Mouse (Mus musculus) intestine, postnatal 0 days (tissue): ENCODE data around the gene Ifi205. TPM values are rescaled to one million over a fixed set of nuclear protein-coding genes. Genes with fewer than 3 reads are reported as not detected.
"Not testable (repeated sequence)": the region's sequence is repeated elsewhere in the genome, so short reads cannot be mapped to it uniquely, and the experiment has no call there.

Experiments
- ATAC-seq: fragments of 200-750 bp; cut with Nextera tagmentation; 2 replicates; pipeline ENCODE4 v1.8.0; 2017; ENCODE audit warnings: mild to moderate bottlenecking, moderate TSS enrichment, moderate library complexity
- H3K27ac ChIP-seq: fragments of 300-500 bp; sonication (generic); 2 replicates; pipeline ENCODE4 v1.5.1; 2014; ENCODE audit warnings: mild to moderate bottlenecking, low read depth, low read length, moderate library complexity
- H3K27me3 ChIP-seq: fragments of 300-500 bp; sonication (generic); replicated peaks from 2 replicates; pipeline ENCODE4 v1.6.1; 2014; ENCODE audit warnings: low read length, mixed read lengths; ENCODE audit not compliant: control insufficient read depth, insufficient read depth
- H3K36me3 ChIP-seq: fragments of 300-500 bp; sonication (generic); 2 replicates; pipeline ENCODE4 v1.6.1; 2014; ENCODE audit warnings: mild to moderate bottlenecking, moderate library complexity; ENCODE audit not compliant: control insufficient read depth, insufficient read depth
- H3K4me1 ChIP-seq: fragments of 300-500 bp; sonication (generic); replicated peaks from 2 replicates; pipeline ENCODE4 v1.6.1; 2014; ENCODE audit warnings: antibody characterized with exemption, low read length, mixed read lengths; ENCODE audit not compliant: control insufficient read depth, insufficient read depth
- H3K4me2 ChIP-seq: fragments of 300-500 bp; sonication (generic); replicated peaks from 2 replicates; pipeline ENCODE4 v1.6.1; 2014; ENCODE audit warnings: low read depth, mild to moderate bottlenecking, moderate library complexity
- H3K4me3 ChIP-seq: fragments of 300-500 bp; sonication (generic); 2 replicates; pipeline ENCODE4 v1.5.1; 2014; ENCODE audit warnings: low read depth, low read length
- H3K9ac ChIP-seq: fragments of 300-500 bp; sonication (generic); 2 replicates; pipeline ENCODE4 v1.6.1; 2014; ENCODE audit warnings: mild to moderate bottlenecking, low read depth, low read length
- H3K9me3 ChIP-seq: fragments of 300-500 bp; sonication (generic); 2 replicates; pipeline ENCODE4 v1.6.1; 2016; ENCODE audit warnings: mixed run types; ENCODE audit not compliant: control insufficient read depth
- CTCF ChIP-seq: sonication (generic); IDR thresholded peaks from 2 replicates; pipeline ENCODE4 v1.5.1; 2016; ENCODE audit warnings: low read depth, mild to moderate bottlenecking, control low read depth, antibody characterized with exemption, moderate library complexity
- WGBS: fragments of 180-500 bp; shearing (Covaris S2); extraction: QIAGEN DNeasy Blood & Tissue Kit; methylation state at CpG from one replicate; pipeline ENCODE4 v1.1.7; 2014; 5-methylcytosine and 5-hydroxymethylcytosine counted together
- polyA plus RNA-seq: library from polyadenylated mRNA; unstranded; fragments of >200 nt; fragmentation: Nextera tagmentation; extraction: Ambion mirVana; gene quantifications from 2 replicates; pipeline ENCODE4 v1.2.1, GENCODE M21; 2015

Gene Ifi205
- polyA plus RNA-seq, 1 experiment from 2014 or later: 1.9 TPM

DNA sequence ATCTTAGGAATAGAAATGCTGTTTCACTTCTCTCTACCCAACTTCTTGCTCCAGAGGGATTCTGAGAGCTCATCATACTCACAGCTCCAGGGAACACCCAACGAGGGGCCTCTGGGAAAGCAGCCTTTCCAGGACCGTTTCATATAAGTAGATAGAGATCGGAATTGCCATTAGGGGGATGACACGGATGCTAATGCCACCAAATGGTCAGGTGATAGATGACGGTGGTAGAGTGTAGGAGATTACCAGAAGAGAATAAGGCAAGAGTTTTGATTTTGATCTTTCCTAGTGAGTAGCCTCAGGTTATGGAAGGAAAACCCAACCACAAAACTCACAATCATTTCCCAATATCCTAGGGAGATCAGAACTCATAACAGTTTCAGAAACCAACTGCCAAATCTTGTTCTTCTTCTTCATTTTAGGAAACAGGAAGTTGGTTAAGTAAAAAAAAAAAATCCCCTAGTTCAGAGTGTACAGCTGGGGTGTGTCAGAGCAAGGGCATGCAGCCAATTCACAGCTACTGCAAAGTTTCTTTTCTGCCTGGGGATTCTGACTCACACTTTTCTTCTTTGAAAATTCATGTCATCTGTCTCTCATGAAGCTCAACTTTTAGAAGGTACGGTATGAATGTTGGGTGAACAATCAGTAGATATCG lies 9.0 kb upstream of the Ifi205 start, which contains the start of gene Olfr433:
Gene Olfr433 (plus strand): TSS at position 183 of the 655 bp plus-strand sequence.
- no peak within 1 kb of the TSS for H3K27ac ChIP-seq

GRCm38 (mm10) chr1:174038480-174038879 lies 6.9 kb upstream of the Ifi205 start:
- TF ChIP-seq CTCF: no peak
- Histone ChIP-seq H3K9ac (no peak overlapping the region), H3K9me3 (no peaks in the 10 kb centered on the region), H3K4me3 (no peak overlapping the region), H3K27me3 (no peaks in the 10 kb centered on the region), H3K4me2 (no peak overlapping the region), H3K36me3 (no peaks in the 10 kb centered on the region), H3K27ac (no peak overlapping the region), H3K4me1 (no peaks in the 10 kb centered on the region)
- ATAC-seq: no peak
- WGBS: 58% methylated on average over 3 of the region's 3 CpGs

More for the DNA sequence above, 9.0 kb upstream of the Ifi205 start, which contains the start of gene Olfr433:
- H3K4me2 ChIP-seq: no peak within 1 kb of the TSS
- H3K36me3 ChIP-seq: no peaks in the 10 kb centered on the region
- TF ChIP-seq CTCF: no peak
- no peaks in the 10 kb centered on the region for H3K27me3 ChIP-seq
- ATAC-seq: no peak
- no peaks in the 10 kb centered on the region for H3K9me3 ChIP-seq
- no peak within 1 kb of the TSS for H3K4me3 ChIP-seq
- H3K9ac ChIP-seq: no peak within 1 kb of the TSS
- 77% methylated on average over 7 of the region's 7 CpGs for WGBS
- no peaks in the 10 kb centered on the region for H3K4me1 ChIP-seq

DNA sequence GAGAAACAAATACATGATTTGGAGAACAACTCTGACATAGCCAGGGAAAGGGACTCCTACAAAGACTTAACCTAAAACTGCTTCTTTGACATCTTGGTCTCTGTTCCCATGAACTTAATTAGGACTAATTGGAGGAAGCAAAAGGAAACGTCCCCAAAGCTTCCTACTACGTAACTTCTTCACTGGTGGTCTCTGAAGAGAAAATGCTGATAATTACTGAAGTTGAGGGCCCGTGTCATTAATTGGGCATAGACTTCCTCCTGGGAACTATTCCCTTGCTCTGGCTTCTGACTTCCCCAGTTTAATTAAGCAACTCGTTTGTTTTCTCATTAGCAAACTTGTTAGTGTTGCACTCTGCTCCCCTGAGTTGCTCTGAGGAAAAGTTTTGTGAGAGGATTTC lies 4.2 kb upstream of the Ifi205 start:
- Histone ChIP-seq H3K9me3 (no peaks in the 10 kb centered on the region), H3K36me3 (no peaks in the 10 kb centered on the region), H3K4me1 (no peaks in the 10 kb centered on the region), H3K4me2 (no peak overlapping the region), H3K9ac (no peak overlapping the region), H3K4me3 (no peak overlapping the region), H3K27me3 (no peaks in the 10 kb centered on the region), H3K27ac (no peak overlapping the region)
- no peak for ATAC-seq
- no peak for TF ChIP-seq CTCF
- 66% methylated on average over 4 of the region's 4 CpGs for WGBS

GRCm38 (mm10) chr1:174007050-174007449 lies 24.6 kb downstream of the Ifi205 start:
- not testable (repeated sequence) for H3K9me3 ChIP-seq, H3K36me3 ChIP-seq, H3K27me3 ChIP-seq, ATAC-seq, H3K4me2 ChIP-seq, H3K4me3 ChIP-seq, H3K4me1 ChIP-seq, H3K27ac ChIP-seq, H3K9ac ChIP-seq

- H3K36me3 ChIP-seq, ATAC-seq, H3K9ac ChIP-seq, H3K27ac ChIP-seq, H3K4me3 ChIP-seq, H3K4me1 ChIP-seq, H3K4me2 ChIP-seq, H3K9me3 ChIP-seq, H3K27me3 ChIP-seq: not testable (repeated sequence)
- WGBS: 66% methylated on average over 2 of the region's 3 CpGs
These were observed 27.1 kb downstream of the Ifi205 start for GRCm38 (mm10) chr1:174004352-174005109.

- no peak overlapping the region for H3K4me2 ChIP-seq
- no peak overlapping the region for H3K4me3 ChIP-seq
- ATAC-seq: no peak
- no peaks in the 10 kb centered on the region for H3K9me3 ChIP-seq
- no peaks in the 10 kb centered on the region for H3K36me3 ChIP-seq
- WGBS: 86% methylated on average over 4 of the region's 4 CpGs
- no peak overlapping the region for H3K9ac ChIP-seq
- no peaks in the 10 kb centered on the region for H3K27me3 ChIP-seq
- no peaks in the 10 kb centered on the region for H3K4me1 ChIP-seq
- no peak for TF ChIP-seq CTCF
- H3K27ac ChIP-seq: no peak overlapping the region
These were observed 36.6 kb downstream of the Ifi205 start for GRCm38 (mm10) chr1:173995003-173995402.

DNA sequence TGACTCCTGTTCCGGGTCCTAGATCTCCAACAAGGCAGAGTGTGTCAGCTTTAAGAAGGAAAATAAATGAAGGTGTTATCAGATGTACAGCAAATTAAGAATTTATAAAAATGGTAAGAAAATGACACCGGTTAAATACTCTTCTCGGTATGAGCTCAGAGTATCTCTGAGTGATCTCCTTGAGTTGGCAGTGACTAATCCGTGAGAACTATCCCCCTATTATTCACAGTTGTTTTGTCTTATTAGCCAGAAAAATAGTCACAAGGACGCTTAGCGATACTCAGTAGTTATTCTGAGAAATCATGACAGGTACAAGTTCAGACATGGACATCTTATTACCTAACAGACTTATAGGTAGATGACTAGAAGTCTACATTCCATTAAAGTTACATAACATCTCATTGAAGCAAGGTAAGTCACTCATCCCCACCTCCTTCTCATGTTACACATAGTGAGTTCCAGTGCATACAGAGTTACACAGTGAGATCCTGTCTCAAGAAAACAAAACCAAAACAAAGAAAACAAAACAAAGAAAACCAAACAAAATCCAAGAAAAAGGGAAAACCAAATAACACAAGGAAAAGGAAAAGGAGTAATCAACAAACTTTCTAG lies 48.8 kb downstream of the Ifi205 start, which contains the start of gene Ifi202b:
Gene Ifi202b (minus strand): TSS at position 51 of the 612 bp plus-strand sequence.
- H3K9ac ChIP-seq, H3K27me3 ChIP-seq, H3K4me3 ChIP-seq, H3K9me3 ChIP-seq, H3K36me3 ChIP-seq, H3K4me2 ChIP-seq, H3K4me1 ChIP-seq, H3K27ac ChIP-seq, ATAC-seq: not testable (repeated sequence)
- 91% methylated on average over 6 of the region's 6 CpGs for WGBS

DNA sequence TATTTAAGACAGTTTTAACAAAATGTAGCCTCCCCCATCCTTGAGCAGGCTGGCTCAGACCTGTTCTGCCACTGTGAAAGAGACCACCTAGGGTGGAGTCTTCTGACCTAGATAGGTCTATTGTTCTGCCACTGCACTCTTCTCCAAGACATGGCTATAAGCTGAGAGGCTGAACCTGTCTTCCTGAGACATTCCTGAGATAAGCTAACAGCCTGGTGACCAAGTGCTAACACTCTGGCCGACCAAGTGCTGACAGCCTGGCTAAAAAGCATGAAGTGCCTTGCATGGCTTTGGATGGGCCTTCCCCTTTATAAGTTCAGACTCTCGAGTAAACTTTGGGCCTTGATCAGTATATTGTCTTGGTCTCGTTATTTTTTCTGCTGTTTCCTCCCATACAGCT lies 50.6 kb downstream of the Ifi205 start:
- H3K9ac ChIP-seq, H3K9me3 ChIP-seq, H3K4me3 ChIP-seq, ATAC-seq, H3K4me2 ChIP-seq, H3K4me1 ChIP-seq, H3K27ac ChIP-seq, H3K36me3 ChIP-seq, H3K27me3 ChIP-seq: not testable (repeated sequence)
- WGBS: 29% methylated on average over 3 of the region's 3 CpGs
